Mouse (Mus musculus): ENCODE measurements around the gene Selenoh. TPM values are rescaled to one million over a fixed set of nuclear protein-coding genes. Genes with fewer than 3 reads are reported as not detected.

The Selenoh gene
- polyA plus RNA-seq, 1 experiment from 2014 or later: 378 TPM

GRCm38 (mm10) chr2:84655864-84656263 lies 14.7 kb downstream of the Selenoh start:
- ATAC-seq (ENCODE audit: insufficient read depth, low FRiP score, low TSS enrichment) (no peak), DNase-seq (ENCODE audit: low spot score) (no peak)
- Histone ChIP-seq H3K9me3 (ENCODE audit: control insufficient read depth, low read length) (no peaks in the 10 kb centered on the region), H3K27ac (ENCODE audit: low read depth, low read length) (no peak overlapping the region), H3K4me3 (ENCODE audit: low read depth, low read length) (no peak overlapping the region), H3K27me3 (ENCODE audit: control insufficient read depth, insufficient read depth, low read length) (no peaks in the 10 kb centered on the region), H3K4me2 (ENCODE audit: low read depth) (no peak overlapping the region), H3K9ac (ENCODE audit: low read length) (no peak overlapping the region), H3K36me3 (ENCODE audit: control insufficient read depth, insufficient read depth, low read length) (no peaks in the 10 kb centered on the region), H3K4me1 (ENCODE audit: control insufficient read depth, insufficient read depth, low read length) (no peaks in the 10 kb centered on the region)
- WGBS: 73% methylated on average over 1 of the region's 1 CpGs

GRCm38 (mm10) chr2:84653354-84653753 lies 17.2 kb downstream of the Selenoh start:
- ATAC-seq (ENCODE audit: insufficient read depth, low FRiP score, low TSS enrichment) (no peak), DNase-seq (ENCODE audit: low spot score) (no peak)
- H3K4me1 ChIP-seq (ENCODE audit: control insufficient read depth, insufficient read depth, low read length): 0 out of 2 replicates have a peak, but pooled peaks cover 2% of the 10 kb centered on the region
- H3K9me3 ChIP-seq (ENCODE audit: control insufficient read depth, low read length): no peaks in the 10 kb centered on the region
- no peak overlapping the region for H3K4me3 ChIP-seq (ENCODE audit: low read depth, low read length)
- H3K9ac ChIP-seq (ENCODE audit: low read length): no peak overlapping the region
- H3K4me2 ChIP-seq (ENCODE audit: low read depth): no peak overlapping the region
- H3K27ac ChIP-seq (ENCODE audit: low read depth, low read length): no peak overlapping the region
- H3K27me3 ChIP-seq (ENCODE audit: control insufficient read depth, insufficient read depth, low read length): no peaks in the 10 kb centered on the region
- no peaks in the 10 kb centered on the region for H3K36me3 ChIP-seq (ENCODE audit: control insufficient read depth, insufficient read depth, low read length)

- Histone ChIP-seq H3K9me3 (ENCODE audit: control insufficient read depth, low read length) (no peaks in the 10 kb centered on the region), H3K4me1 (ENCODE audit: control insufficient read depth, insufficient read depth, low read length) (0 out of 2 replicates have a peak, but pooled peaks cover 3% of the 10 kb centered on the region), H3K27ac (ENCODE audit: low read depth, low read length) (peak within 1 kb of the TSS; percentile 90), H3K36me3 (ENCODE audit: control insufficient read depth, insufficient read depth, low read length) (no peaks in the 10 kb centered on the region), H3K4me2 (ENCODE audit: low read depth) (peak within 1 kb of the TSS; percentile 68), H3K27me3 (ENCODE audit: control insufficient read depth, insufficient read depth, low read length) (no peaks in the 10 kb centered on the region), H3K4me3 (ENCODE audit: low read depth, low read length) (peak within 1 kb of the TSS; percentile 70), H3K9ac (ENCODE audit: low read length) (peak within 1 kb of the TSS; percentile 83)
- under 1% methylated on average over 15 of the region's 15 CpGs for WGBS
- ATAC-seq (ENCODE audit: insufficient read depth, low FRiP score, low TSS enrichment) (peak; percentile 96), DNase-seq (ENCODE audit: low spot score) (peak; percentile 85)
Measured at GRCm38 (mm10) chr2:84650464-84651195, 19.9 kb downstream of the Selenoh start, which contains the start of gene Ctnnd1. Ctnnd1 (minus strand) TSS chr2:84650765.

DNA sequence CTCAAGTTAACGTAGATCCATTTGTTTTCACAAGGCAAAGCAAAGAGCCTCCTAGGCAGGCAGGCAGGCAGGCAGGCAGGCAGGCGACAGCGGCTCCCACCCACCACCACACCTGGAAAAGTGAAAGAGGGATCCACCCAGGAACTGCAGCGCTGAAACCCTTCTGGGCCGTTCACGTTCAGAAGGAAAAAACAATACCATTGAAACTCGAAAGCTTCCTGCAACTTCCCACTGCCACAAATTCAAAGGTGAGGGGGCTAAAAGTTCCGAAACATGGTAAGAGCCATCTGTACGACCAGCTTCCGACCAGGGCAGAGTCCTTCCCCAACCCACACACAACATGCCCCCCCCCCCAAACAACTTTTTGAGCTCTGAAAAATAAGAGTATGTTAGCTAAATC lies 20.9 kb downstream of the Selenoh start:
- WGBS: under 1% methylated on average over 10 of the region's 10 CpGs
- H3K9me3 ChIP-seq (ENCODE audit: control insufficient read depth, low read length): no peaks in the 10 kb centered on the region
- H3K4me2 ChIP-seq (ENCODE audit: low read depth): peak overlapping the region; percentile 68
- H3K9ac ChIP-seq (ENCODE audit: low read length): peak overlapping the region; percentile 83
- peak overlapping the region; percentile 70 for H3K4me3 ChIP-seq (ENCODE audit: low read depth, low read length)
- no peaks in the 10 kb centered on the region for H3K27me3 ChIP-seq (ENCODE audit: control insufficient read depth, insufficient read depth, low read length)
- ATAC-seq (ENCODE audit: insufficient read depth, low FRiP score, low TSS enrichment) (no peak), DNase-seq (ENCODE audit: low spot score) (peak; percentile 21)
- H3K4me1 ChIP-seq (ENCODE audit: control insufficient read depth, insufficient read depth, low read length): 0 out of 2 replicates have a peak, but pooled peaks cover 3% of the 10 kb centered on the region
- no peaks in the 10 kb centered on the region for H3K36me3 ChIP-seq (ENCODE audit: control insufficient read depth, insufficient read depth, low read length)
- no peak overlapping the region for H3K27ac ChIP-seq (ENCODE audit: low read depth, low read length)

DNA sequence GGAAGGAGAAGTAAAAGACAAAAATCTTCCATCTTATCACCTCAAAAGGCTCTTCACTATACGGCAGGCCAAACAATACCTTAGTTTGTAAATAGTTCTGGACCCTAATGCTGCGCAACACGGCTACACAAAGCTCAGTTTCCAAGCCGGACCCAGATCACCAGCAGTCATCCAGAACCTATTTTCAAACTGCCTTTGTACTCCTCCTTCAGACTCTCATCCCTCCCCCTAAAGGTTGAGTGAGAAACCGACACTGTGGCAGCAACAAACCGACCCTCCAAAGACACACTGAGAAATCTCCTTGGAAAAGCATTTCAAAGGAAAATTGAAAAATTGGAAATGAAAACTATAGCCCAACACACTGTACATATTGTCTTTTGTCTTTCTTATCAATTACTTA lies 22.2 kb downstream of the Selenoh start:
- no peak overlapping the region for H3K27ac ChIP-seq (ENCODE audit: low read depth, low read length)
- WGBS: 44% methylated on average over 6 of the region's 6 CpGs

GRCm38 (mm10) chr2:84647051-84647568 lies 23.5 kb downstream of the Selenoh start:
- ATAC-seq (ENCODE audit: insufficient read depth, low FRiP score, low TSS enrichment) (no peak), DNase-seq (ENCODE audit: low spot score) (no peak)
- WGBS: 97% methylated on average over 6 of the region's 6 CpGs
- peak overlapping the region; percentile 68 for H3K4me2 ChIP-seq (ENCODE audit: low read depth)
- no peaks in the 10 kb centered on the region for H3K9me3 ChIP-seq (ENCODE audit: control insufficient read depth, low read length)
- 0 out of 2 replicates have a peak overlapping the region, but pooled peaks have one; percentile 70 for H3K4me3 ChIP-seq (ENCODE audit: low read depth, low read length)
- no peak overlapping the region for H3K27ac ChIP-seq (ENCODE audit: low read depth, low read length)
- H3K27me3 ChIP-seq (ENCODE audit: control insufficient read depth, insufficient read depth, low read length): no peaks in the 10 kb centered on the region
- no peak overlapping the region for H3K9ac ChIP-seq (ENCODE audit: low read length)
- no peaks in the 10 kb centered on the region for H3K36me3 ChIP-seq (ENCODE audit: control insufficient read depth, insufficient read depth, low read length)
- H3K4me1 ChIP-seq (ENCODE audit: control insufficient read depth, insufficient read depth, low read length): 0 out of 2 replicates have a peak, but pooled peaks cover 3% of the 10 kb centered on the region

More for the DNA sequence above, 22.2 kb downstream of the Selenoh start:
- ATAC-seq (ENCODE audit: insufficient read depth, low FRiP score, low TSS enrichment) (no peak), DNase-seq (ENCODE audit: low spot score) (no peak)
- Histone ChIP-seq H3K4me2 (ENCODE audit: low read depth) (peak overlapping the region; percentile 68), H3K27me3 (ENCODE audit: control insufficient read depth, insufficient read depth, low read length) (no peaks in the 10 kb centered on the region), H3K36me3 (ENCODE audit: control insufficient read depth, insufficient read depth, low read length) (no peaks in the 10 kb centered on the region), H3K4me1 (ENCODE audit: control insufficient read depth, insufficient read depth, low read length) (0 out of 2 replicates have a peak, but pooled peaks cover 3% of the 10 kb centered on the region), H3K9ac (ENCODE audit: low read length) (peak overlapping the region; percentile 47), H3K9me3 (ENCODE audit: control insufficient read depth, low read length) (no peaks in the 10 kb centered on the region), H3K4me3 (ENCODE audit: low read depth, low read length) (peak overlapping the region; percentile 70)

DNA sequence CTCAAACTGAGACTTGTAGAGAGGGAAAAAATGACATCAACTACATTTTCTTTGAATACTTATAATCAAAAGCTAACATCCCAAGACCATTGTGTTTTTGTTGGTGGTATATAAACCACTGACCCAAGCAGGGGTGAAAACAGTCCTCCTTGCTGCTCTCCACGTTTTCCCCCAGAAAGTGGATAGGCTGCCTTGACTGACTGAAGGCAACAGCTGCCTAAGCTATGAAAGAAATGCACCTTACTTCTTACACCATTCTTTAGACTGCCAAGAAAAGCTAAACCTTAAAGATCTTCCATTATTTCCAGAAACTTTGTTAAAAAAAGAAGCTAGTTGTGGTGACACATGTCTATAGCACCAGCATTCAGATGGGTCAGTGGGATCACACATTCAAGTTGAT lies 24.4 kb downstream of the Selenoh start:
- 74% methylated on average over 1 of the region's 1 CpGs for WGBS
- Histone ChIP-seq H3K36me3 (ENCODE audit: control insufficient read depth, insufficient read depth, low read length) (no peaks in the 10 kb centered on the region), H3K4me1 (ENCODE audit: control insufficient read depth, insufficient read depth, low read length) (0 out of 2 replicates have a peak, but pooled peaks cover 3% of the 10 kb centered on the region), H3K9me3 (ENCODE audit: control insufficient read depth, low read length) (no peaks in the 10 kb centered on the region), H3K27me3 (ENCODE audit: control insufficient read depth, insufficient read depth, low read length) (no peaks in the 10 kb centered on the region), H3K9ac (ENCODE audit: low read length) (no peak overlapping the region), H3K4me3 (ENCODE audit: low read depth, low read length) (no peak overlapping the region), H3K4me2 (ENCODE audit: low read depth) (no peak overlapping the region), H3K27ac (ENCODE audit: low read depth, low read length) (no peak overlapping the region)
- DNase-seq (ENCODE audit: low spot score) (no peak), ATAC-seq (ENCODE audit: insufficient read depth, low FRiP score, low TSS enrichment) (no peak)

DNA sequence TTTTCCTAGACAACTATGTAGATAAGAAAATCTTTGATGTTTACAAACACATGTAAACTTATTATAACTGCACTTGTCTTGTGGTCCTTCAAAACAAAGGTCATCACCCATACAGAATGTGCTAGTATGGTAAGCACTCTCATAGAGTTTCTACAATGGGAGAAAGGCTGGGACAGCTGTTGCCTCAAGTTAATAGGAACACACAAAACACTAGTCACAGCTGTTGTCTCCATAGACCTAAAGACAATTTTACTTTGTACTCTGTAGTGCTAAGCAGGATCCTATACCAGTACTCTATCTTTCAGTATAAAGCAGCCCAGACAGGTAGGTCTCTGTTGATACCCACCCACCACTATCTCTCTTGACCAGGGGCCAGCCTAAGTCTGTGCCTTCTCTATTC lies 29.7 kb downstream of the Selenoh start:
- DNase-seq (ENCODE audit: low spot score) (no peak), ATAC-seq (ENCODE audit: insufficient read depth, low FRiP score, low TSS enrichment) (no peak)
- Histone ChIP-seq H3K27me3 (ENCODE audit: control insufficient read depth, insufficient read depth, low read length) (no peaks in the 10 kb centered on the region), H3K36me3 (ENCODE audit: control insufficient read depth, insufficient read depth, low read length) (no peaks in the 10 kb centered on the region), H3K9ac (ENCODE audit: low read length) (no peak overlapping the region), H3K4me2 (ENCODE audit: low read depth) (no peak overlapping the region), H3K4me1 (ENCODE audit: control insufficient read depth, insufficient read depth, low read length) (peaks cover 17% of the 10 kb centered on the region), H3K9me3 (ENCODE audit: control insufficient read depth, low read length) (no peaks in the 10 kb centered on the region), H3K27ac (ENCODE audit: low read depth, low read length) (no peak overlapping the region), H3K4me3 (ENCODE audit: low read depth, low read length) (no peak overlapping the region)
